Mouse (Mus musculus) ZHBTc4 (cell line): Measurements from ENCODE around the gene Cntrl.

Experiments
- DNase-seq: peaks from one replicate; pipeline ENCODE4 v3.0.0-alpha.2; 2011; ENCODE audit warnings: low read depth, low spot score

The Cntrl gene

GRCm38 (mm10) chr2:35109141-35109923 lies at the start of gene Cntrl:
Cntrl (plus strand) TSS chr2:35109492.
- peak; percentile 94 for DNase-seq

- DNase-seq, result no peak
Measured at GRCm38 (mm10) chr2:35060256-35060655, 49.0 kb upstream of the Cntrl start.

- DNase-seq, result no peak
Measured at GRCm38 (mm10) chr2:35060897-35061296, 48.4 kb upstream of the Cntrl start.

GRCm38 (mm10) chr2:35061338-35061737 lies 48.0 kb upstream of the Cntrl start, which contains the start of gene Hc:
Hc (minus strand) TSS chr2:35061438.
- DNase-seq, result no peak

GRCm38 (mm10) chr2:35063333-35064030 lies 45.8 kb upstream of the Cntrl start:
- DNase-seq, result no peak

GRCm38 (mm10) chr2:35066525-35067082 lies 42.7 kb upstream of the Cntrl start:
- peak; percentile 47 for DNase-seq

GRCm38 (mm10) chr2:35067117-35067516 lies 42.2 kb upstream of the Cntrl start:
- DNase-seq, result no peak

GRCm38 (mm10) chr2:35069124-35069523 lies 40.2 kb upstream of the Cntrl start:
- no peak for DNase-seq

- DNase-seq, result no peak
Measured at GRCm38 (mm10) chr2:35070275-35070674, 39.0 kb upstream of the Cntrl start.

- no peak for DNase-seq
Measured at GRCm38 (mm10) chr2:35072547-35072946, 36.7 kb upstream of the Cntrl start.

- DNase-seq, result no peak
Measured at GRCm38 (mm10) chr2:35074328-35074727, 35.0 kb upstream of the Cntrl start.

- no peak for DNase-seq
Measured at GRCm38 (mm10) chr2:35079166-35079565, 30.1 kb upstream of the Cntrl start.

GRCm38 (mm10) chr2:35087418-35087817 lies 21.9 kb upstream of the Cntrl start:
- no peak for DNase-seq

GRCm38 (mm10) chr2:35100529-35100928 lies 8.8 kb upstream of the Cntrl start:
- DNase-seq, result no peak

- no peak for DNase-seq
Measured at GRCm38 (mm10) chr2:35101443-35101842, 7.8 kb upstream of the Cntrl start, which contains the start of gene AI182371. AI182371 (minus strand) TSS chr2:35101543.

GRCm38 (mm10) chr2:35102777-35103176 lies 6.5 kb upstream of the Cntrl start:
- DNase-seq, result no peak

GRCm38 (mm10) chr2:35103558-35103957 lies 5.7 kb upstream of the Cntrl start:
- no peak for DNase-seq

GRCm38 (mm10) chr2:35104843-35105242 lies 4.4 kb upstream of the Cntrl start:
- DNase-seq, result no peak

GRCm38 (mm10) chr2:35107984-35108635 lies 1.2 kb upstream of the Cntrl start:
- peak; percentile 77 for DNase-seq

- peak; percentile 62 for DNase-seq
Measured at GRCm38 (mm10) chr2:35108712-35109111, 580 bp upstream of the Cntrl start.

- DNase-seq, result no peak
Measured at GRCm38 (mm10) chr2:35109924-35110304, 622 bp downstream of the Cntrl start.

GRCm38 (mm10) chr2:35110521-35110920 lies 1.2 kb downstream of the Cntrl start:
- DNase-seq, result no peak
